In the genomic region with DNA sequence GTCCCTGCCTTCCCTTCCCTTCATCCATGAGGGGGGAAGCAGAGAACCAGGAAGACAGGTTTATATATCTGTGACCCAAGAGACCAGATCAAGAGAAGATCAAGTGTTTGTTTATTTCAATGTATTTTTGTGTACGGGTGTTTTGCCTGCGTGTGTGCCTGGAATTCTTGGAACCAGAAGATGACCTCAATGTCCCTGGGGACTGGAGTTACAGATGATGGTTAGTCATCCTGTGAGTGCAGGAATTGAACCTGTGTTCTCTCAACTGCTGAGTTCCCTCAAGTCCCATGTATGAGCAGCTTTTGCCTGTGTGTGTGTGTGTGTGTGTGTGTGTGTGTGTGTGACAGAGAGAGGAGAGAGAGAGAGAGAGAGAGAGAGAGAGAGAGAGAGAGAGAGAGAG, we compare ENCODE assay signal across 42 mouse cellular contexts. TPM values are rescaled to one million over a fixed set of nuclear protein-coding genes. Genes with fewer than 3 reads are reported as not detected.
"Had no signal": no experiment of that assay in that cellular context is flagged by ENCODE, and none has a peak within 500 bp of the region (broad histone marks: within the 10 kb centered on the region; RNA-seq: fewer than 3 reads in every experiment).

No protein-coding gene starts in this region.

- H3K4me3 ChIP-seq: heart, embryonic 12.5 days; heart, embryonic 13.5 days; heart, embryonic 15.5 days; hindbrain, embryonic 10.5 days; hindbrain, embryonic 12.5 days; hindbrain, embryonic 13.5 days; hindbrain, embryonic 15.5 days; intestine, embryonic 15.5 days; kidney, embryonic 15.5 days; layer of hippocampus, adult 2 months; left cerebral cortex, adult 2 months had no signal

- DNase-seq: heart, postnatal 10 days; heart, postnatal 14 days; heart, postnatal 36 days; heart, postnatal 4 days; kidney, adult 11 months; kidney, adult 18-20 months; kidney, adult 2 months; kidney, adult 8-10 months; kidney, postnatal 10 days; kidney, postnatal 14 days; kidney, postnatal 25 days; kidney, postnatal 36 days; kidney, postnatal 4 days; layer of hippocampus, adult 9-11 months; layer of hippocampus, postnatal 36 days had no signal

- H3K27ac ChIP-seq: heart, embryonic 13.5 days; heart, embryonic 15.5 days; hindbrain, embryonic 10.5 days; hindbrain, embryonic 12.5 days; hindbrain, embryonic 13.5 days; hindbrain, embryonic 14.5 days; hindbrain, embryonic 15.5 days; hindbrain, postnatal 0 days; intestine, embryonic 15.5 days; kidney, embryonic 15.5 days; kidney, postnatal 0 days; layer of hippocampus, adult 2 months; left cerebral cortex, adult 2 months had no signal

RNA-seq across cellular contexts. Expression of a gene that starts 2.2 kb away (rescaled TPM):
- polyA plus RNA-seq: inflammation-experienced regulatory T-cells, adult 6 months had no signal

RNA-seq across cellular contexts. Expression of a gene that starts 6.0 kb away (rescaled TPM):
- polyA plus RNA-seq: inflammation-experienced regulatory T-cells, adult 6 months had no signal

RNA-seq across cellular contexts. Expression of a gene that starts 7.5 kb away (rescaled TPM):
- polyA plus RNA-seq: heart, embryonic 11.5 days; heart, embryonic 12.5 days; heart, embryonic 13.5 days; heart, embryonic 14.5 days; heart, embryonic 15.5 days; heart, embryonic 16.5 days; heart, postnatal 0 days; hindbrain, embryonic 10.5 days; hindbrain, embryonic 11.5 days; hindbrain, embryonic 12.5 days; hindbrain, embryonic 13.5 days; hindbrain, embryonic 14.5 days; hindbrain, embryonic 15.5 days; hindbrain, embryonic 16.5 days; hindbrain, postnatal 0 days; inflammation-experienced regulatory T-cells, adult 6 months; intestine, embryonic 14.5 days; intestine, embryonic 15.5 days; intestine, embryonic 16.5 days; intestine, postnatal 0 days; kidney, embryonic 14.5 days; kidney, embryonic 15.5 days; kidney, embryonic 16.5 days; kidney, postnatal 0 days; large intestine, adult 2 months had no signal

RNA-seq across cellular contexts. Expression of a gene that starts 10.6 kb away (rescaled TPM):
- polyA plus RNA-seq: heart, embryonic 11.5 days; heart, embryonic 12.5 days; heart, embryonic 13.5 days; heart, embryonic 14.5 days; heart, embryonic 15.5 days; heart, embryonic 16.5 days; heart, postnatal 0 days; hindbrain, embryonic 10.5 days; hindbrain, embryonic 11.5 days; hindbrain, embryonic 12.5 days; hindbrain, embryonic 14.5 days; hindbrain, embryonic 15.5 days; hindbrain, embryonic 16.5 days; hindbrain, postnatal 0 days; inflammation-experienced regulatory T-cells, adult 6 months; intestine, embryonic 14.5 days; intestine, embryonic 15.5 days; intestine, embryonic 16.5 days; kidney, embryonic 14.5 days; kidney, embryonic 15.5 days; kidney, embryonic 16.5 days; kidney, postnatal 0 days; large intestine, adult 2 months had no signal
